Mouse (Mus musculus): Measurements from ENCODE around the gene Nnmt. TPM values are rescaled to one million over a fixed set of nuclear protein-coding genes. Genes with fewer than 3 reads are reported as not detected.
A peak's percentile ranks its signal among the peaks of the same experiment; 100 is the strongest.

The Nnmt gene
- polyA plus RNA-seq, 1 experiment from 2014 or later, result 1.9 TPM

DNA sequence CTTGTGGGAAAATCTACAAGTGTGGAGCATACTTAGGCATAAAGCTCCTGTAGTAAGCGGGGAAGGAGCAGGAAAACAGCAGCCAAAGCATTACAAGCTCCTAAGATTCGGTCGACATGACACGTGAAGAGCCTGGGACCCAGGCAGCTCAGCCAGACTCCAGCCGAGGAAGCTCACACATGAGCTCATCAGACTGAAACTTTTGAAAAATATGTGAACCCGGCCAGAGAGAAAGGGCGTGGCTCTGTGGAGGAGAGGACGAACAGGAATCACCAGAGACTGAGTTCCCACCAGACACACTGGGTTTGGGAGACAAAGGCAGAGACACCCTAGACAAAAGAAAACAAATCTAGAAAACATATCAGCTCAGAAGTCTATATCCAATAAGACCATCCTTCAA, 35.9 kb upstream of the Nnmt start:
- Histone ChIP-seq H3K4me1 (replicated peaks; ENCODE audit: control insufficient read depth, insufficient read depth, low read length) (no peaks in the 10 kb centered on the region), H3K9ac (ENCODE audit: low read length) (no peak overlapping the region), H3K4me3 (ENCODE audit: low read depth, low read length) (no peak overlapping the region), H3K9me3 (ENCODE audit: control insufficient read depth, low read length) (no peaks in the 10 kb centered on the region), H3K27me3 (ENCODE audit: control insufficient read depth, insufficient read depth, low read length) (no peaks in the 10 kb centered on the region), H3K4me2 (ENCODE audit: low read depth, low read length, severe bottlenecking) (no peak overlapping the region), H3K36me3 (ENCODE audit: control insufficient read depth, insufficient read depth, low read length) (no peaks in the 10 kb centered on the region), H3K27ac (ENCODE audit: low read depth, low read length) (no peak overlapping the region)
- DNase-seq (ENCODE audit: low spot score) (peak; percentile 11), ATAC-seq (replicated peaks; ENCODE audit: low FRiP score) (no peak)
- WGBS, result 92% methylated on average over 8 of the region's 8 CpGs

DNA sequence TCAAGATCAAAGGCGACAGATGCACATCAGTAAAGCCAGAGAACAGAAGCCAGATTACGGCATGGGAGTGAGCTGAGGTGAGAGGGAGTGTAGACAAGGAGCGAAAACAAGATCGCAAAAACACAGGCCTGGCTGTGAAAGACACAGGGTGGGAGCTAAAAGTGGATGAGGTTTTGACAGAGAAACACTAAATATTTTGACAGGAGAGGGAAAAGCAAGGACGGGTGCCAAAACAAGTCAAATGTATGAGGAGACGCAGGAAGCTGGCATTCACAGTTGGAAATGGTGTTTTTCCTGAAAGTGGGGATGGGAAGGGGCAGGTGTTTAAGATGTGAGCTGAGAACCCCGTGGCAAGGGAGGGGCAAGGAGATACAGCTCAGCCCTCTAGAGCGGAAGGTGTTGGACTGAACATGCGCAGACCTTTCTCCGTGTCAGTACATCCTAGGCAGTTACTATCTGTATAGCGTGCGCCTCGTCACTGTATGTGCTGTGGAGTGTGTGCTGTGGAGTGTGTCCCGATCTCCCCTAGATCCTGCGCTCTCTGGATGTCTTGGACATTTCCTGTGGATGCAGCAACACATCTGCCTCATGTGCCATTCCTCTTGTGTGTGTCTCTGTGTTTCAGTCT, 33.3 kb upstream of the Nnmt start:
- WGBS, result 68% methylated on average over 15 of the region's 15 CpGs
- ATAC-seq (replicated peaks; ENCODE audit: low FRiP score) (no peak), DNase-seq (ENCODE audit: low spot score) (peak; percentile 40)
- Histone ChIP-seq H3K27ac (ENCODE audit: low read depth, low read length) (no peak overlapping the region), H3K9me3 (ENCODE audit: control insufficient read depth, low read length) (no peaks in the 10 kb centered on the region), H3K4me3 (ENCODE audit: low read depth, low read length) (no peak overlapping the region), H3K4me1 (replicated peaks; ENCODE audit: control insufficient read depth, insufficient read depth, low read length) (no peaks in the 10 kb centered on the region), H3K36me3 (ENCODE audit: control insufficient read depth, insufficient read depth, low read length) (no peaks in the 10 kb centered on the region), H3K4me2 (ENCODE audit: low read depth, low read length, severe bottlenecking) (no peak overlapping the region), H3K9ac (ENCODE audit: low read length) (no peak overlapping the region), H3K27me3 (ENCODE audit: control insufficient read depth, insufficient read depth, low read length) (no peaks in the 10 kb centered on the region)

DNA sequence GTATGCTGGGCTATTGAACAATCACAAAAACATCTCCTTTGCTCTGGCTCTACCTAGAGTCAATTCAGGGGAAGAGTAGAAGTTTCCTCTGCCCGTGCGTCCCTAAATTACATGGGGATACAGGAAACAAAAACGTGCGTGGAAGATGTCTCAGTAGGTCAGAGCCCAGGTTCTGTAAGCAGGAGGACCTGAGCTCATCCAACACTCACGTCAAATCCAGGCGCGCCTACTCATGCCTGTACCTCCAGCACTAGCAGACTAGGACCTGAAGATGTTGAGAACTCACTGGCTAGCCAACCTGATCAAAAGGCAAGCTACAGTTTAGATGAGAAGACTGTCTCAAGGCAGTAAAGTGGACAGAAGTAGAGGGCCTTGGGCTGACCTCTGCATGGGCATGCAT, 32.2 kb upstream of the Nnmt start:
- Histone ChIP-seq H3K4me3 (ENCODE audit: low read depth, low read length) (no peak overlapping the region), H3K27ac (ENCODE audit: low read depth, low read length) (no peak overlapping the region), H3K9ac (ENCODE audit: low read length) (no peak overlapping the region), H3K4me2 (ENCODE audit: low read depth, low read length, severe bottlenecking) (no peak overlapping the region), H3K4me1 (replicated peaks; ENCODE audit: control insufficient read depth, insufficient read depth, low read length) (no peaks in the 10 kb centered on the region), H3K9me3 (ENCODE audit: control insufficient read depth, low read length) (no peaks in the 10 kb centered on the region), H3K36me3 (ENCODE audit: control insufficient read depth, insufficient read depth, low read length) (no peaks in the 10 kb centered on the region), H3K27me3 (ENCODE audit: control insufficient read depth, insufficient read depth, low read length) (no peaks in the 10 kb centered on the region)
- WGBS, result 92% methylated on average over 7 of the region's 7 CpGs
- DNase-seq (ENCODE audit: low spot score) (peak; percentile 39), ATAC-seq (replicated peaks; ENCODE audit: low FRiP score) (no peak)

DNA sequence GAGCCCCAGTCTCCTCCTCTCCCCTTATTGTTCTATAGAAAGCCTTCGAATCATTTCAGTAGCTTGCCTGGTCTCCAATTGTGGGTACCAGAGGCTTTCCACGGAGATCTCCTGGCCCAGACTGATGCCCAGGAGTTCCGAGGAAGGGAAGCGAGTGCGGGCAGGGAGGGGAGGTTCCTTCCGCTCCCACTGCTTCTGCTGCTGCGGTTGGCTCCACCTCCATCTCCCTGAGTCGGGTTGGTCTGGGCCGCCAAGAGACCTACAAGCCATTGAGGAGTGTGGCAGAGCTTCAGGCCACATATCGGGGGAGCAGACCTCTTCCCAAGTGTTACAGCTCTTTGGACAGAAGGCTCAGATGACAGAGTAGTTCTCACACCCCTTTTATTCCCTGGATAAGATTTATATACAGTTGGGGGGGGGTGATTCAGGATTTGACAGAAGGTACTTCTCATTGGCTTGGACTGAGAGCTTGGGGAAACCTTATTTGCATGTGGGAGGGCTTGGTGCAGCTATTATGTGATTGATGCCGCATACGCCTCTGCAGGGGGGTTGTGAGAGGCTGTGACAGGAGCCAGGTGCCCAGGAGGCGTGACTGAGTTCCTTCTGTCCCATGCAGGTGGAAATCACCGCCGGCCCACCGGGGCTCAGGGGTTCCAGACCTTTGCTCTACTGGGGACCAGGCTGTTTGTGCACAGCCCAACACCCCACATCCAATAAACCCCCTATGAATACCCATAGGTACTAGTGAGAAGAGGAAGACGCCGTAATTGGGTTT, 30.8 kb upstream of the Nnmt start:
- no peak overlapping the region for H3K27ac ChIP-seq (ENCODE audit: low read depth, low read length)
- DNase-seq (ENCODE audit: low spot score) (peak; percentile 50), ATAC-seq (replicated peaks; ENCODE audit: low FRiP score) (no peak)
- H3K9ac ChIP-seq (ENCODE audit: low read length), result no peak overlapping the region
- H3K4me1 ChIP-seq (replicated peaks; ENCODE audit: control insufficient read depth, insufficient read depth, low read length), result no peaks in the 10 kb centered on the region
- H3K27me3 ChIP-seq (ENCODE audit: control insufficient read depth, insufficient read depth, low read length), result no peaks in the 10 kb centered on the region
- no peak overlapping the region for H3K4me3 ChIP-seq (ENCODE audit: low read depth, low read length)
- H3K4me2 ChIP-seq (ENCODE audit: low read depth, low read length, severe bottlenecking), result no peak overlapping the region
- H3K9me3 ChIP-seq (ENCODE audit: control insufficient read depth, low read length), result no peaks in the 10 kb centered on the region
- H3K36me3 ChIP-seq (ENCODE audit: control insufficient read depth, insufficient read depth, low read length), result no peaks in the 10 kb centered on the region
- WGBS, result 45% methylated on average over 18 of the region's 18 CpGs

DNA sequence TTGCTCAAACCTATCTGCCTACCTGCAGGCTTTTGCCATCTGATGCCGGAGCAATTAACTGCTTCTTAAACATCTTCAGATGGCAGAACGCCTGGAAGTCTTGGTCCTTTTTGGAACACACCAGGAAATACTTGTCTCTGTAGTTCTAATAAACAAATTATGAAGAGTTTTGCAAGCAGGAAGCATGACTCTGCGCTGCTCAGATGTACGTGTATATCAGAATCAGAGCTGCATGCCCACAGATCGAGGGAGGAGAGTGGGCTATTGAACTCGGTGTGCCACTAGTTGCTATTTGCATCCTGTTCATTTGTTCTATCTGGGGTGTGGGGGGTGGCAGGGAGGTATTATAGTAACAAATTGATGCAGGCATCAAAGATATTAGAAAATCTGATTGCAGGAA, 28.2 kb upstream of the Nnmt start:
- DNase-seq (ENCODE audit: low spot score) (peak; percentile 26), ATAC-seq (replicated peaks; ENCODE audit: low FRiP score) (no peak)
- 86% methylated on average over 6 of the region's 6 CpGs for WGBS
- no peak overlapping the region for H3K27ac ChIP-seq (ENCODE audit: low read depth, low read length)
- H3K4me1 ChIP-seq (replicated peaks; ENCODE audit: control insufficient read depth, insufficient read depth, low read length), result no peaks in the 10 kb centered on the region
- H3K9me3 ChIP-seq (ENCODE audit: control insufficient read depth, low read length), result no peaks in the 10 kb centered on the region
- no peak overlapping the region for H3K4me3 ChIP-seq (ENCODE audit: low read depth, low read length)
- no peak overlapping the region for H3K4me2 ChIP-seq (ENCODE audit: low read depth, low read length, severe bottlenecking)
- H3K27me3 ChIP-seq (ENCODE audit: control insufficient read depth, insufficient read depth, low read length), result no peaks in the 10 kb centered on the region
- H3K36me3 ChIP-seq (ENCODE audit: control insufficient read depth, insufficient read depth, low read length), result no peaks in the 10 kb centered on the region
- H3K9ac ChIP-seq (ENCODE audit: low read length), result no peak overlapping the region

DNA sequence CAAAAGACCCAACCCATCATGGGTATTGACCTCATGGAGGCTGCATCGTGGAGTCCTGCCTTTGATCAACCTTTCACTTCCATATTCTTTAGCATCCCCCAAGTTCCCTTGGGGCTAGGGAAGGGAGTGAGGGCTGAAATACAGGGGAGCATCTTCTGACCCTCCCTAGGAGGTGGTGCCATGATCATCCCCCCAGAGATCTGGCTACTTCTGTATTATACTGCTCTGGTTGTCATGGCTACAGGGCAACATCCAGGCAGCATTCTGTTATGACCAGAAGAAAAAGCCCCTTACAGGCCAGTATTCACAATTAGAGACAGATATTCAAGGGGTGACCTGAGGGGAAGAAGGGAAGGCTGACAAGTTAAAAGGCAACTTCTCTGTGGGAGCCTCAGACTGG, 14.3 kb upstream of the Nnmt start:
- H3K36me3 ChIP-seq (ENCODE audit: control insufficient read depth, insufficient read depth, low read length), result no peaks in the 10 kb centered on the region
- 86% methylated on average over 1 of the region's 1 CpGs for whole genome bisulfite sequencing
- H3K4me1 ChIP-seq (replicated peaks; ENCODE audit: control insufficient read depth, insufficient read depth, low read length), result no peaks in the 10 kb centered on the region; the same call in 1 of the 2 replicates
- no peak overlapping the region for H3K27ac ChIP-seq (ENCODE audit: low read depth, low read length)
- no peaks in the 10 kb centered on the region for H3K27me3 ChIP-seq (ENCODE audit: control insufficient read depth, insufficient read depth, low read length)
- no peak overlapping the region for H3K9ac ChIP-seq (ENCODE audit: low read length)
- H3K4me2 ChIP-seq (ENCODE audit: low read depth, low read length, severe bottlenecking), result no peak overlapping the region
- H3K4me3 ChIP-seq (ENCODE audit: low read depth, low read length), result no peak overlapping the region
- ATAC-seq (replicated peaks; ENCODE audit: low FRiP score) (no peak), DNase-seq (ENCODE audit: low spot score) (no peak)
- no peaks in the 10 kb centered on the region for H3K9me3 ChIP-seq (ENCODE audit: control insufficient read depth, low read length)

DNA sequence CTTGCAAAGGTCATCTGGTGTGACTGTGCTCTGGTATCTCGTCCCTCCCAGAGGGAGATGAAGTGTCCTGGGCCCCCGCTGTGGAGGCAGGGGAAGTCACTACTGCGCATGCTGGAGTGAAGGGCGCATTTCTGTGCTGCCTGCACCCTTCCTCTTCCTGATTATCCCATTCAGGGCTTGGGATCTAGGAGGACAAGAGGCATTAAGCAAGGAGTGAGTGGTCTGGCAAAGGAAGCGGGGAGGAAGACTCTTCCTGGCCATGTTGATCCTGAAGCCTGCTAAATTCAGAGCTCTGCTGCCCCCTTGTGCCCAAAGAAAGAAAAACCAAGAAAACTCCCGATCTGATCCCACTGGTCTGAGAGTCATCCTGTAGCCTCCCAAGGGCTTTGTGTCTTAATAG, 13.6 kb upstream of the Nnmt start:
- Histone ChIP-seq H3K4me3 (ENCODE audit: low read depth, low read length) (no peak overlapping the region), H3K9me3 (ENCODE audit: control insufficient read depth, low read length) (no peaks in the 10 kb centered on the region), H3K36me3 (ENCODE audit: control insufficient read depth, insufficient read depth, low read length) (no peaks in the 10 kb centered on the region), H3K27me3 (ENCODE audit: control insufficient read depth, insufficient read depth, low read length) (no peaks in the 10 kb centered on the region), H3K27ac (ENCODE audit: low read depth, low read length) (no peak overlapping the region), H3K9ac (ENCODE audit: low read length) (no peak overlapping the region), H3K4me2 (ENCODE audit: low read depth, low read length, severe bottlenecking) (peak overlapping the region; percentile 12; the same call in 1 of the 2 replicates), H3K4me1 (replicated peaks; ENCODE audit: control insufficient read depth, insufficient read depth, low read length) (no peaks in the 10 kb centered on the region; the same call in 1 of the 2 replicates)
- 29% methylated on average over 6 of the region's 6 CpGs for WGBS
- DNase-seq (ENCODE audit: low spot score) (peak; percentile 87), ATAC-seq (replicated peaks; ENCODE audit: low FRiP score) (0 out of 2 replicates have a peak, but pooled peaks have one; percentile 30)

DNA sequence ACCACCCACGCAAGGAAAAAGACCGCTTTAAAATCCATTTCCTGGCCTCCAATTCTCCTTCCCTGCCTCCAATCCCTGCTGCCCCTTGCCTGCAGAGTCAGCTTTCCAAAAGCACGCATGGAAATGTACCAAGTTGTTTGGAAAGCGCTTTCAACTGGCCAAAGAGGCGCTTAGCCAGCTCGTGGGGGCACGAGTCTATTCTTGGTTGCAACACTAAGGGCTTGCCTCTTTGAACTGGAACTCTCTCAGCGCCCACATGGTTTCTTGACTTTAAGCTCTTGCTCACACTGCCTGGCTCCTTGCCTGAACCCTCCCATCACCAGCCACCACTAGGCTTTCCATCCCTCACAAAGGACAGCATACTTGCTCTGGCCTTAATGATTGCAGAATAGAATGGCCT, 13.2 kb upstream of the Nnmt start:
- no peak overlapping the region for H3K27ac ChIP-seq (ENCODE audit: low read depth, low read length)
- no peak for ATAC-seq (replicated peaks; ENCODE audit: low FRiP score)
- no peak for DNase-seq (ENCODE audit: low spot score)

More for the DNA sequence above, 13.2 kb upstream of the Nnmt start:
- Histone ChIP-seq H3K4me3 (ENCODE audit: low read depth, low read length) (no peak overlapping the region), H3K4me1 (replicated peaks; ENCODE audit: control insufficient read depth, insufficient read depth, low read length) (no peaks in the 10 kb centered on the region; the same call in 1 of the 2 replicates), H3K9ac (ENCODE audit: low read length) (no peak overlapping the region), H3K36me3 (ENCODE audit: control insufficient read depth, insufficient read depth, low read length) (no peaks in the 10 kb centered on the region), H3K4me2 (ENCODE audit: low read depth, low read length, severe bottlenecking) (no peak overlapping the region), H3K9me3 (ENCODE audit: control insufficient read depth, low read length) (no peaks in the 10 kb centered on the region), H3K27me3 (ENCODE audit: control insufficient read depth, insufficient read depth, low read length) (no peaks in the 10 kb centered on the region)
- WGBS, result 82% methylated on average over 8 of the region's 8 CpGs
